Comparison of ENCODE assay signal across 9 mouse cellular contexts in genomic region chr10:53346506-53346905, GRCm38 (mm10). TPM values are rescaled to one million over a fixed set of nuclear protein-coding genes. Genes with fewer than 3 reads are reported as not detected.
DNase-seq lines count a peak whose midpoint lies in the region; ATAC-seq lines count a peak whose summit lies in the region.
"Had no signal": no experiment of that assay in that cellular context is flagged by ENCODE, and none has a peak within 500 bp of the region (broad histone marks: within the 10 kb centered on the region; RNA-seq: fewer than 3 reads in every experiment).

No protein-coding gene starts in this region.

- DNase-seq in adrenal gland, adult 2 months, result peak; percentile 23
- DNase-seq in adrenal gland, adult 8-10 months, result no peak
- no peak for DNase-seq in midbrain, embryonic 10.5 days (ENCODE audit: low spot score)
- peak; percentile 26 for DNase-seq in cerebellum, adult 11 months
- peak; percentile 52 for DNase-seq in forelimb bud, embryonic 11.5 days (ENCODE audit: low read depth, low spot score)
- DNase-seq in left cerebral cortex, postnatal 25 days (ENCODE audit: low spot score in 2 of 2), result peak; percentile 35 to 58
- DNase-seq in right cerebral cortex, postnatal 4 days, result peak; percentile 41

- no peaks in the 10 kb centered on the region for H3K36me3 ChIP-seq in midbrain, embryonic 13.5 days
- H3K36me3 ChIP-seq in midbrain, embryonic 10.5 days, result peaks cover 3% of the 10 kb centered on the region; the same call in 1 of the 2 replicates

- intact Hi-C loops in left cerebral cortex, postnatal 25 days (cut with DNase I), result loop anchor here (10.0 kb wide), 1 partner anchor 248 kb away; the partner anchor contains the start of gene Asf1a

- H3K9me3 ChIP-seq in midbrain, embryonic 13.5 days, result no peaks in the 10 kb centered on the region
- no peaks in the 10 kb centered on the region for H3K9me3 ChIP-seq in midbrain, embryonic 10.5 days (replicated peaks)

- ATAC-seq in midbrain, embryonic 13.5 days, result peak; percentile 43; the same call in 1 of the 2 replicates

- H3K27ac ChIP-seq in midbrain, embryonic 13.5 days, result no peak overlapping the region
- no peak overlapping the region for H3K27ac ChIP-seq in midbrain, embryonic 10.5 days (replicated peaks)

- 58% methylated on average over 3 of the region's 3 CpGs for WGBS in midbrain, embryonic 13.5 days
- 48% methylated on average over 3 of the region's 3 CpGs for WGBS in midbrain, embryonic 10.5 days

- H3K9ac ChIP-seq in midbrain, embryonic 13.5 days (replicated peaks), result no peak overlapping the region

- H3K4me1 ChIP-seq in midbrain, embryonic 13.5 days (replicated peaks), result no peaks in the 10 kb centered on the region
- no peaks in the 10 kb centered on the region for H3K4me1 ChIP-seq in midbrain, embryonic 10.5 days

- H3K27me3 ChIP-seq in midbrain, embryonic 13.5 days, result no peaks in the 10 kb centered on the region
- H3K27me3 ChIP-seq in midbrain, embryonic 10.5 days (ENCODE audit: low read depth, poor library complexity, severe bottlenecking), result no peaks in the 10 kb centered on the region

- H3K4me2 ChIP-seq in midbrain, embryonic 13.5 days (replicated peaks), result no peak overlapping the region

- no peak overlapping the region for H3K4me3 ChIP-seq in midbrain, embryonic 13.5 days (replicated peaks)
- no peak overlapping the region for H3K4me3 ChIP-seq in midbrain, embryonic 10.5 days
- H3K4me3 ChIP-seq: myocyte had no signal

RNA-seq across cellular contexts. Expression of gene Pln, which starts 9.0 kb away (rescaled TPM):
- total RNA-seq in adrenal gland, adult 2 months (2021), result under 1 TPM; 0.35 to 0.41 TPM
- 0.35 and 0.47 TPM in 2 replicates for polyA plus RNA-seq in adrenal gland, adult 2 months (2012; rRNA removed)
- total RNA-seq in adrenal gland, adult 8-10 months (2022), result under 1 TPM; 0.35 to 0.46 (median 0.41) TPM
- polyA plus RNA-seq in midbrain, embryonic 13.5 days (2015; fragmentation: Nextera tagmentation; extraction: Ambion mirVana), result 1.0 and 1.5 TPM in 2 replicates
- polyA plus RNA-seq in midbrain, embryonic 10.5 days (2016; fragmentation: Nextera tagmentation; extraction: Ambion mirVana), result 0.69 and 0.91 TPM in 2 replicates
- total RNA-seq in left cerebral cortex, postnatal 25 days (2021), result 1 to 10 TPM; 2.3 to 3.2 TPM

RNA-seq across cellular contexts. Expression of gene Cep85l, which starts 33.2 kb away (rescaled TPM):
- 10 to 100 TPM in 1 of 2 experiments, 1 to 10 TPM in 1; 9.5 to 10.6 TPM for total RNA-seq in adrenal gland, adult 2 months (2021)
- 3.6 TPM in 2 replicates for polyA plus RNA-seq in adrenal gland, adult 2 months (2012; rRNA removed)
- 10 to 100 TPM in 2 of 4 experiments, 1 to 10 TPM in 2; 7.5 to 15.7 (median 11.4) TPM for total RNA-seq in adrenal gland, adult 8-10 months (2022)
- 5.1 and 5.6 TPM in 2 replicates for polyA plus RNA-seq in midbrain, embryonic 13.5 days (2015; fragmentation: Nextera tagmentation; extraction: Ambion mirVana)
- polyA plus RNA-seq in midbrain, embryonic 10.5 days (2016; fragmentation: Nextera tagmentation; extraction: Ambion mirVana), result 2.7 and 3.9 TPM in 2 replicates
- 10 to 100 TPM; 18.7 to 19.9 TPM for total RNA-seq in left cerebral cortex, postnatal 25 days (2021)

Comparison
In these comparisons a context has a peak if more than half of its experiments do, and no peak if none do; other contexts are left out.
1. DNase-seq: peak in adrenal gland, adult 2 months (single experiment), cerebellum, adult 11 months (single experiment), forelimb bud, embryonic 11.5 days (single experiment), left cerebral cortex, postnatal 25 days (2 of 2) and right cerebral cortex, postnatal 4 days (single experiment); none in adrenal gland, adult 8-10 months (single experiment) and midbrain, embryonic 10.5 days (single experiment).